Mouse (Mus musculus) liver, embryonic 13.5 days (tissue): Measurements from ENCODE around the gene Klc4. TPM values are rescaled to one million over a fixed set of nuclear protein-coding genes. Genes with fewer than 3 reads are reported as not detected.
A peak's percentile ranks its signal among the peaks of the same experiment; 100 is the strongest.

Experiments used
- ATAC-seq: fragments of 200-750 bp; cut with Nextera tagmentation; 2 replicates; pipeline ENCODE4 v1.8.0; 2017; ENCODE audit warnings: low read depth, mild to moderate bottlenecking, moderate number of reproducible peaks, moderate library complexity
- DNase-seq: peaks from one replicate; pipeline ENCODE4 v3.0.0; 2022
- H3K27ac ChIP-seq: fragments of 300-500 bp; sonication (generic); 2 replicates; pipeline ENCODE4 v1.5.1; 2015; ENCODE audit warnings: moderate library complexity, mild to moderate bottlenecking, inconsistent platforms
- H3K27me3 ChIP-seq: fragments of 300-500 bp; sonication (generic); 2 replicates; pipeline ENCODE4 v1.6.1; 2015; ENCODE audit warnings: mild to moderate bottlenecking, inconsistent platforms
- H3K36me3 ChIP-seq: fragments of 300-500 bp; sonication (generic); 2 replicates; pipeline ENCODE4 v1.6.1; 2015; ENCODE audit warnings: mild to moderate bottlenecking, inconsistent platforms
- H3K4me1 ChIP-seq: fragments of 300-500 bp; sonication (generic); replicated peaks from 2 replicates; pipeline ENCODE4 v1.6.1; 2015; ENCODE audit warnings: inconsistent platforms
- H3K4me2 ChIP-seq: fragments of 300-500 bp; sonication (generic); 2 replicates; pipeline ENCODE4 v1.6.1; 2015; ENCODE audit warnings: inconsistent platforms, mild to moderate bottlenecking, moderate library complexity
- H3K4me3 ChIP-seq: fragments of 300-500 bp; sonication (generic); replicated peaks from 2 replicates; pipeline ENCODE4 v1.5.1; 2015; ENCODE audit warnings: mild to moderate bottlenecking, inconsistent platforms
- H3K9ac ChIP-seq: fragments of 300-500 bp; sonication (generic); 2 replicates; pipeline ENCODE4 v1.6.1; 2015; ENCODE audit warnings: mild to moderate bottlenecking, inconsistent platforms
- H3K9me3 ChIP-seq: fragments of 300-500 bp; sonication (generic); replicated peaks from 2 replicates; pipeline ENCODE4 v1.6.1; 2016; ENCODE audit warnings: inconsistent platforms
- WGBS: fragments of 180-500 bp; shearing (Covaris S2); methylation state at CpG from one replicate; pipeline ENCODE4 v1.1.7; 2015; ENCODE audit not compliant: insufficient replicate concordance; 5-methylcytosine and 5-hydroxymethylcytosine counted together
- polyA plus RNA-seq: library from polyadenylated mRNA; unstranded; fragments of >200 nt; fragmentation: Nextera tagmentation; extraction: Ambion mirVana; gene quantifications from 2 replicates; pipeline ENCODE4 v1.2.1, GENCODE M21; 2015

Gene Klc4
- polyA plus RNA-seq, 1 experiment from 2014 or later: 5.8 TPM

DNA sequence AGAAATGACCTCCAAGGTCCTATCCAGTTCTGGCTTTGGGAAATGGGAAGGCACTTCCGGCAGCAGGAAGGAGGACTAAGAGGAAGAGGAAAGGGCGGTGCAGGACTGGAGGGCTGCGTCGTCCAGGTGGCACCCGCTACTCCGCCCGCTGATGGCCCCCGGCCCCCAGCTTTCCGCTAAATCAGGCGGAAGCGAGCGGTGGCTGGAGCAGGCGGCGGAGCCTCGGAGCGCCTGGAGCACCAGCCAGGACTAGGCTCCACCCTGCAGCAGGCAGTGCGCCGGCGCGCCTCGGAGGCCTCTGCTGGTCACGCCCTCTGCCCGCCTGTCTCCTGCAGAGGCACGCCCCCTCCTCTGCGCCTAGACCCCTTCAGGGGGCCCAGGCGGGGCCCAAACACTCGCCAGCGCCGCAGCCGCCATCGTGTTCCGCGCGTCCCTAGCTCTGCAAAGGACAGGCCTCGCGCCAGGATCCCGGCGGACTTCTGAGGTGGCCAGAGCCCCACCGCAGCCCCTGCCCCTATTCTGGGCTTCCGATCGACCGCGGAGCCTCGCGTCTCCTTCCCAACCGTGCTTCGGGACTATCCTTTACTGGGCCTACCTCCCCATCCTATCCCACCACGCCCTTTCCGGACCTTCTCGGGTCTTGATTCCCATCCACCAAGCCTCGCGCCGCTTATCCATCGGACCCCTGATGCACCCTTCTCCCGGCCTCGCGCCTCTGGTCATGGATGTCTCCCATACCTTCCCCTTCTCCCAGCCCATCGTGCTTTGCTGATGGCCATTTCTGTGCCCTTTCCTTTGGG is 4.6 kb upstream of the Klc4 start, which contains the start of gene Cul7:
Gene Cul7 (plus strand): TSS at position 106 of the 800 bp plus-strand sequence.
- H3K27ac ChIP-seq: peak within 1 kb of the TSS; percentile 83
- H3K4me1 ChIP-seq: peaks cover 50% of the 10 kb centered on the region
- H3K4me2 ChIP-seq: peak within 1 kb of the TSS; percentile 98
- DNase-seq (peak; percentile 90), ATAC-seq (peak; percentile 86)
- peak within 1 kb of the TSS; percentile 83 for H3K9ac ChIP-seq
- under 1% methylated on average over 57 of the region's 58 CpGs for WGBS
- peak within 1 kb of the TSS; percentile 73 for H3K4me3 ChIP-seq
- no peaks in the 10 kb centered on the region for H3K27me3 ChIP-seq
- no peaks in the 10 kb centered on the region for H3K9me3 ChIP-seq
- H3K36me3 ChIP-seq: peaks cover 46% of the 10 kb centered on the region

- no peak for DNase-seq
- H3K4me1 ChIP-seq: peaks cover 56% of the 10 kb centered on the region
- H3K4me2 ChIP-seq: peak overlapping the region; percentile 98
- 22% methylated on average over 15 of the region's 15 CpGs for WGBS
- peaks cover 42% of the 10 kb centered on the region for H3K36me3 ChIP-seq
- no peak for ATAC-seq
- peak overlapping the region; percentile 73 for H3K4me3 ChIP-seq
- H3K27me3 ChIP-seq: no peaks in the 10 kb centered on the region
- H3K9ac ChIP-seq: peak overlapping the region; percentile 83
- peak overlapping the region; percentile 83 for H3K27ac ChIP-seq
- H3K9me3 ChIP-seq: no peaks in the 10 kb centered on the region
These were observed 4.0 kb upstream of the Klc4 start for GRCm38 (mm10) chr17:46649811-46650210.

- no peak overlapping the region for H3K4me2 ChIP-seq
- no peaks in the 10 kb centered on the region for H3K9me3 ChIP-seq
- ATAC-seq (no peak), DNase-seq (no peak)
- 87% methylated on average over 9 of the region's 9 CpGs for WGBS
- H3K4me1 ChIP-seq: peaks cover 65% of the 10 kb centered on the region
- peaks cover 28% of the 10 kb centered on the region for H3K36me3 ChIP-seq
- no peak overlapping the region for H3K4me3 ChIP-seq
- H3K9ac ChIP-seq: no peak overlapping the region
- no peaks in the 10 kb centered on the region for H3K27me3 ChIP-seq
- H3K27ac ChIP-seq: no peak overlapping the region
These were observed 2.6 kb upstream of the Klc4 start for GRCm38 (mm10) chr17:46648436-46648835.

DNA sequence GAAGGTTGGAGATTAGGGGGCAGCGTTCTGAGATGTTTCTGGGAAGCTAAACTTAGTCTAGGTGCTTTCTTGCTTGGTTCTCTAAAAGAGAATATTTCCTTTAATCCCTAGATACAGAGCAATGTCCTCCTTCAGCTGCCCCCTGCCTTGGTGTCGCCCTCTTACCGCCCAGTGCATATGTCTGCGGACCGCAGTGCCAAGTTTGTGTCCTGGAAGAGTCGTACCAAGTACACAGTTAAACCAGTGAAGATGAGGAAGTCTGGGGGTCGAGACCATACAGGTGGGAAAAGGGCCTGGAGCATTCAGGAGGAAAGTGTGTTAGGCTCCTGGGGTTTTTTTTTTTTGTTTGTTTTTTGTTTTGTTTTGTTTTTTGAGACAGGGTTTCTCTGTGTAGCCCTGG is 1.5 kb upstream of the Klc4 start:
- peak overlapping the region; percentile 97 for H3K4me2 ChIP-seq
- no peak overlapping the region for H3K27ac ChIP-seq
- H3K36me3 ChIP-seq: peaks cover 19% of the 10 kb centered on the region
- ATAC-seq: no peak
- DNase-seq: no peak
- H3K4me1 ChIP-seq: peaks cover 57% of the 10 kb centered on the region
- no peaks in the 10 kb centered on the region for H3K9me3 ChIP-seq
- peak overlapping the region; percentile 80 for H3K9ac ChIP-seq
- peak overlapping the region; percentile 81 for H3K4me3 ChIP-seq
- no peaks in the 10 kb centered on the region for H3K27me3 ChIP-seq
- 82% methylated on average over 7 of the region's 7 CpGs for WGBS

DNA sequence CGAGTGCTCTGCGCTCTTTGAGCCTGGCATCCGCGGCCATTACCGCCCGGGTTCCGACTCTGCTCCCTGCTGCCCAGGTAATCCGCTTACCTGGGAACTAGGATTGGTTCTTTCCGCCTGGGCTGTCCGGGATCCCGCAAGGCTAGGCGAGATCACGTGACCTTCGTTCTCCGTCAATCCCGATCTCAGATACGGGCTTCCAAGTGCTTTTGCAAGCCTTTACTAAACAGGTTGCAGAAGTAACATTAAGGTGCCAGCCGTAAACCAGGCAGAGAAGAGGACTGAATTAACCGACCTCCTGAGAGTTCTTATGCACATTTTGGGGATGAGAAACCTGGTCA is 470 bp upstream of the Klc4 start:
- Histone ChIP-seq H3K4me2 (peak overlapping the region; percentile 97), H3K4me3 (peak overlapping the region; percentile 81), H3K4me1 (peaks cover 48% of the 10 kb centered on the region), H3K27ac (peak overlapping the region; percentile 74), H3K36me3 (peaks cover 18% of the 10 kb centered on the region), H3K9ac (peak overlapping the region; percentile 80), H3K9me3 (no peaks in the 10 kb centered on the region), H3K27me3 (no peaks in the 10 kb centered on the region)
- DNase-seq (no peak), ATAC-seq (peak; percentile 24; the same call in 1 of the 2 replicates)
- under 1% methylated on average over 19 of the region's 19 CpGs for WGBS

DNA sequence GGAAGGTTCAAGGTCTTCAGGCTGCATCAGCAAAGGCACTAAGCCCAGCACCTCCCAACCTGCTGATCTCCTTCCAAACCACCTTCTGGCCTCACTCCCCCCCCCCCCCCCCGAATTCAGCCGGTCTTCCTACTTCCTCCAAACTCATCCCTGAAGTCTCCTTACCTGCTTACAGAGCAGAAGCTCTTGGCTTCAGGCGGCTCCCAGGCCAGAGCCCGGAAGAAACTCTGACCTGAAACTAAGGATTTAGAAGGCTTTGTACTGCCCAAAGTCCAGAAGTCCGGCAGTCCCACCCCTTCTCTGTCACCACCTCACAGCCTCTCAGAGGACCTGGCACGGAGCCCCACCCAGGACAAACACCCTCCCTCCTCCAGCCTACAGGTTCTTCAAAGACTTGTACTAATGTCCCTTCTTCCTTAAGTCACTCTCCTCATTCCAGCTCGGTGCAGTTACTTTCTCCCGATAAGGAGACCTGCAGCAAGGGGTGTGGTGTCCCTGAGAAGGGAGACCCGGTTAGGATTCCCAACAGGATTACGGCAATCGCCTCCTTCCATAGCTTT is 826 bp downstream of the Klc4 start:
- DNase-seq (peak; percentile 46), ATAC-seq (peak; percentile 35)
- 11% methylated on average over 9 of the region's 11 CpGs for WGBS
- Histone ChIP-seq H3K36me3 (peaks cover 18% of the 10 kb centered on the region), H3K4me3 (peak overlapping the region; percentile 81), H3K9me3 (no peaks in the 10 kb centered on the region), H3K4me1 (peaks cover 36% of the 10 kb centered on the region), H3K27me3 (no peaks in the 10 kb centered on the region), H3K9ac (peak overlapping the region; percentile 78), H3K4me2 (peak overlapping the region; percentile 97), H3K27ac (peak overlapping the region; percentile 71)

GRCm38 (mm10) chr17:46644152-46644805 is 1.5 kb downstream of the Klc4 start:
- ATAC-seq (no peak), DNase-seq (no peak)
- H3K9me3 ChIP-seq: no peaks in the 10 kb centered on the region
- H3K9ac ChIP-seq: no peak overlapping the region
- H3K4me2 ChIP-seq: peak overlapping the region; percentile 97
- H3K4me3 ChIP-seq: peak overlapping the region; percentile 81
- no peaks in the 10 kb centered on the region for H3K27me3 ChIP-seq
- no peak overlapping the region for H3K27ac ChIP-seq
- whole genome bisulfite sequencing: 77% methylated on average over 12 of the region's 12 CpGs
- peaks cover 34% of the 10 kb centered on the region for H3K4me1 ChIP-seq
- H3K36me3 ChIP-seq: peaks cover 15% of the 10 kb centered on the region

GRCm38 (mm10) chr17:46642060-46642459 is 3.8 kb downstream of the Klc4 start:
- 82% methylated on average over 17 of the region's 17 CpGs for WGBS
- no peak for DNase-seq
- Histone ChIP-seq H3K4me1 (peaks cover 28% of the 10 kb centered on the region), H3K4me3 (no peak overlapping the region), H3K9ac (no peak overlapping the region), H3K9me3 (no peaks in the 10 kb centered on the region), H3K27ac (no peak overlapping the region), H3K27me3 (no peaks in the 10 kb centered on the region), H3K36me3 (no peaks in the 10 kb centered on the region), H3K4me2 (no peak overlapping the region)
- ATAC-seq: no peak

GRCm38 (mm10) chr17:46639929-46640328 is 5.9 kb downstream of the Klc4 start:
- Histone ChIP-seq H3K36me3 (no peaks in the 10 kb centered on the region), H3K4me1 (peaks cover 18% of the 10 kb centered on the region), H3K9ac (no peak overlapping the region), H3K4me3 (no peak overlapping the region), H3K27ac (no peak overlapping the region), H3K9me3 (no peaks in the 10 kb centered on the region), H3K27me3 (no peaks in the 10 kb centered on the region), H3K4me2 (no peak overlapping the region)
- DNase-seq (no peak), ATAC-seq (no peak)
- 43% methylated on average over 9 of the region's 9 CpGs for WGBS

- WGBS: 22% methylated on average over 15 of the region's 15 CpGs
These were observed 8.8 kb downstream of the Klc4 start for GRCm38 (mm10) chr17:46636831-46637523.

More at GRCm38 (mm10) chr17:46636831-46637523, 8.8 kb downstream of the Klc4 start:
- ATAC-seq (no peak), DNase-seq (no peak)
- Histone ChIP-seq H3K9me3 (no peaks in the 10 kb centered on the region), H3K4me3 (no peak overlapping the region), H3K4me2 (peak overlapping the region; percentile 17), H3K27me3 (no peaks in the 10 kb centered on the region), H3K4me1 (peaks cover 8% of the 10 kb centered on the region; the same call in 1 of the 2 replicates), H3K36me3 (no peaks in the 10 kb centered on the region), H3K27ac (no peak overlapping the region), H3K9ac (no peak overlapping the region)
